ENCODE assay signal across 7 mouse cellular contexts in genomic region chr14:101561251-101561701, GRCm38 (mm10). TPM values are rescaled to one million over a fixed set of nuclear protein-coding genes. Genes with fewer than 3 reads are reported as not detected.
DNase-seq lines count a peak whose midpoint lies in the region; ATAC-seq and TF ChIP-seq lines count a peak whose summit lies in the region.

No protein-coding gene starts in this region.

- H3K4me3 ChIP-seq in lung, postnatal 0 days (ENCODE audit: low read depth, low read length), result 0 out of 2 replicates have a peak overlapping the region, but pooled peaks have one; percentile 11
- no peak overlapping the region for H3K4me3 ChIP-seq in hindbrain, embryonic 10.5 days

- TF ChIP-seq CTCF in lung, postnatal 0 days (IDR thresholded peaks at IDR 0.05), result no peak

- H3K9me3 ChIP-seq in lung, postnatal 0 days (ENCODE audit: low read length), result no peaks in the 10 kb centered on the region
- H3K9me3 ChIP-seq in hindbrain, embryonic 10.5 days, result no peaks in the 10 kb centered on the region

- TF ChIP-seq EP300 in lung, postnatal 0 days (IDR thresholded peaks at IDR 0.05), result no peak

- no peak for DNase-seq in lung, postnatal 0 days (ENCODE audit: low spot score)
- no peak for DNase-seq in lung, postnatal 36 days
- peak; percentile 78 to 86 for DNase-seq in cerebellum, postnatal 10 days
- DNase-seq in hindbrain, embryonic 10.5 days (ENCODE audit: low spot score), result peak; percentile 20
- DNase-seq in right cerebral cortex, postnatal 14 days, result no peak
- no peak for DNase-seq in lung, adult 18-20 months
- DNase-seq in kidney, postnatal 14 days, result no peak

- H3K4me1 ChIP-seq in lung, postnatal 0 days (ENCODE audit: insufficient read depth, low read depth, low read length), result no peaks in the 10 kb centered on the region
- peaks cover 11% of the 10 kb centered on the region for H3K4me1 ChIP-seq in hindbrain, embryonic 10.5 days (replicated peaks)

- H3K27ac ChIP-seq in lung, postnatal 0 days (ENCODE audit: low read length), result no peak overlapping the region
- H3K27ac ChIP-seq in hindbrain, embryonic 10.5 days, result 0 out of 2 replicates have a peak overlapping the region, but pooled peaks have one; percentile 5

- H3K36me3 ChIP-seq in lung, postnatal 0 days (ENCODE audit: insufficient read depth, low read length), result no peaks in the 10 kb centered on the region
- H3K36me3 ChIP-seq in hindbrain, embryonic 10.5 days, result no peaks in the 10 kb centered on the region

- peak overlapping the region; percentile 32; the same call in 1 of the 2 replicates for H3K4me2 ChIP-seq in lung, postnatal 0 days (replicated peaks; ENCODE audit: low read depth, low read length)

- H3K9ac ChIP-seq in lung, postnatal 0 days (replicated peaks; ENCODE audit: low read depth), result no peak overlapping the region

- no peaks in the 10 kb centered on the region for H3K27me3 ChIP-seq in lung, postnatal 0 days (replicated peaks; ENCODE audit: insufficient read depth, low read length)
- no peaks in the 10 kb centered on the region for H3K27me3 ChIP-seq in hindbrain, embryonic 10.5 days (ENCODE audit: insufficient read depth, poor library complexity, severe bottlenecking)

- ATAC-seq in lung, postnatal 0 days, result no peak

- 67% methylated on average over 12 of the region's 12 CpGs for WGBS in lung, postnatal 0 days
- 58% methylated on average over 12 of the region's 12 CpGs for WGBS in hindbrain, embryonic 10.5 days

RNA-seq across cellular contexts. Expression of gene Tbc1d4, which starts 47.7 kb away (rescaled TPM):
- polyA plus RNA-seq in lung, postnatal 0 days (2015; fragmentation: Nextera tagmentation; extraction: Ambion mirVana), result 8.5 and 11.6 TPM in 2 replicates
- polyA plus RNA-seq in hindbrain, embryonic 10.5 days (2016; fragmentation: Nextera tagmentation; extraction: Ambion mirVana), result 4.8 and 6.0 TPM in 2 replicates

Comparison
In these comparisons a context has a peak if more than half of its experiments do, and no peak if none do; other contexts are left out.
1. DNase-seq: peak in cerebellum, postnatal 10 days (2 of 2) and hindbrain, embryonic 10.5 days (single experiment); none in lung, postnatal 0 days (single experiment), lung, postnatal 36 days (single experiment), right cerebral cortex, postnatal 14 days (single experiment), lung, adult 18-20 months (0 of 2) and kidney, postnatal 14 days (single experiment).